Mouse (Mus musculus): ENCODE data around the gene Fam71d. TPM values are rescaled to one million over a fixed set of nuclear protein-coding genes. Genes with fewer than 3 reads are reported as not detected.

Fam71d gene
- polyA plus RNA-seq, 1 experiment from 2014 or later = not detected

Other genes starting within 250 kb of the Fam71d start
- gene Mpp5, start 57.4 kb downstream of the Fam71d start, polyA plus RNA-seq (2014; fragmentation: Nextera tagmentation; extraction: Ambion mirVana) = 24.7 and 28.5 TPM in 2 replicates
- gene Atp6v1d, start 170.1 kb downstream of the Fam71d start, polyA plus RNA-seq (2014; fragmentation: Nextera tagmentation; extraction: Ambion mirVana) = 109 and 110 TPM in 2 replicates
- gene Eif2s1, start 170.3 kb downstream of the Fam71d start, polyA plus RNA-seq (2014; fragmentation: Nextera tagmentation; extraction: Ambion mirVana) = 261 and 280 TPM in 2 replicates
- gene Plek2, start 215.4 kb downstream of the Fam71d start, polyA plus RNA-seq (2014; fragmentation: Nextera tagmentation; extraction: Ambion mirVana) = 2.2 and 2.8 TPM in 2 replicates